Mouse (Mus musculus) midbrain, embryonic 12.5 days (tissue): ENCODE results near the gene Sft2d1. TPM values are rescaled to one million over a fixed set of nuclear protein-coding genes. Genes with fewer than 3 reads are reported as not detected.

Experiments
- ATAC-seq: fragments of 200-750 bp; cut with Nextera tagmentation; 2 replicates; pipeline ENCODE4 v1.8.0; 2017; ENCODE audit warnings: low read depth, moderate TSS enrichment, moderate library complexity; ENCODE audit not compliant: low FRiP score
- H3K27ac ChIP-seq: fragments of 300-500 bp; sonication (generic); replicated peaks from 2 replicates; pipeline ENCODE4 v1.5.1; 2016; ENCODE audit warnings: mild to moderate bottlenecking
- H3K27me3 ChIP-seq: fragments of 300-500 bp; sonication (generic); 2 replicates; pipeline ENCODE4 v1.6.1; 2016; ENCODE audit warnings: mild to moderate bottlenecking
- H3K36me3 ChIP-seq: fragments of 300-500 bp; sonication (generic); 2 replicates; pipeline ENCODE4 v1.6.1; 2016
- H3K4me1 ChIP-seq: fragments of 300-500 bp; sonication (generic); 2 replicates; pipeline ENCODE4 v1.6.1; 2016
- H3K4me2 ChIP-seq: fragments of 300-500 bp; sonication (generic); replicated peaks from 2 replicates; pipeline ENCODE4 v1.6.1; 2016; ENCODE audit warnings: mild to moderate bottlenecking, moderate library complexity
- H3K4me3 ChIP-seq: fragments of 300-500 bp; sonication (generic); 2 replicates; pipeline ENCODE4 v1.5.1; 2016; ENCODE audit warnings: mild to moderate bottlenecking
- H3K9ac ChIP-seq: fragments of 300-500 bp; sonication (generic); replicated peaks from 2 replicates; pipeline ENCODE4 v1.6.1; 2016; ENCODE audit warnings: mild to moderate bottlenecking, moderate library complexity
- H3K9me3 ChIP-seq: fragments of 300-500 bp; sonication (generic); 2 replicates; pipeline ENCODE4 v1.6.1; 2016; ENCODE audit warnings: mild to moderate bottlenecking
- WGBS: fragments of 180-500 bp; shearing (Covaris S2); methylation state at CpG from one replicate; pipeline ENCODE4 v1.1.7; 2016; 5-methylcytosine and 5-hydroxymethylcytosine counted together
- polyA plus RNA-seq: library from polyadenylated mRNA; unstranded; fragments of >200 nt; fragmentation: Nextera tagmentation; extraction: Ambion mirVana; gene quantifications from 2 replicates; pipeline ENCODE4 v1.2.1, GENCODE M21; 2016

The Sft2d1 gene
- polyA plus RNA-seq, 1 experiment from 2014 or later, result 104 TPM

- Histone ChIP-seq H3K9ac (no peak overlapping the region), H3K4me3 (no peak overlapping the region), H3K27me3 (no peaks in the 10 kb centered on the region), H3K4me1 (peaks cover 72% of the 10 kb centered on the region), H3K27ac (peak overlapping the region; percentile 98), H3K4me2 (peak overlapping the region; percentile 43), H3K9me3 (no peaks in the 10 kb centered on the region), H3K36me3 (no peaks in the 10 kb centered on the region)
- no peak for ATAC-seq
- WGBS, result 47% methylated on average over 2 of the region's 2 CpGs
Measured at GRCm38 (mm10) chr17:8369171-8369570, 58.3 kb downstream of the Sft2d1 start.

GRCm38 (mm10) chr17:8370634-8371229, 59.8 kb downstream of the Sft2d1 start:
- H3K4me1 ChIP-seq, result peaks cover 77% of the 10 kb centered on the region
- H3K27me3 ChIP-seq, result no peaks in the 10 kb centered on the region
- H3K36me3 ChIP-seq, result no peaks in the 10 kb centered on the region
- H3K9me3 ChIP-seq, result no peaks in the 10 kb centered on the region
- WGBS, result 19% methylated on average over 13 of the region's 13 CpGs
- H3K4me2 ChIP-seq, result 0 out of 2 replicates have a peak overlapping the region, but pooled peaks have one; percentile 11
- peak overlapping the region; percentile 31; the same call in 1 of the 2 replicates for H3K9ac ChIP-seq
- no peak overlapping the region for H3K4me3 ChIP-seq
- no peak for ATAC-seq
- peak overlapping the region; percentile 98 for H3K27ac ChIP-seq

GRCm38 (mm10) chr17:8371834-8372233, 60.9 kb downstream of the Sft2d1 start:
- peak; percentile 79 for ATAC-seq
- Histone ChIP-seq H3K4me3 (peak overlapping the region; percentile 38), H3K27me3 (no peaks in the 10 kb centered on the region), H3K27ac (peak overlapping the region; percentile 98), H3K36me3 (no peaks in the 10 kb centered on the region), H3K4me2 (peak overlapping the region; percentile 61), H3K4me1 (peaks cover 77% of the 10 kb centered on the region), H3K9me3 (no peaks in the 10 kb centered on the region), H3K9ac (peak overlapping the region; percentile 69)
- 0% methylated on average over 7 of the region's 7 CpGs for WGBS

- peak overlapping the region; percentile 61 for H3K4me2 ChIP-seq
- no peaks in the 10 kb centered on the region for H3K9me3 ChIP-seq
- peak overlapping the region; percentile 69 for H3K9ac ChIP-seq
- ATAC-seq, result peak; percentile 4; the same call in 1 of the 2 replicates
- H3K27ac ChIP-seq, result peak overlapping the region; percentile 98
- no peaks in the 10 kb centered on the region for H3K27me3 ChIP-seq
- H3K4me1 ChIP-seq, result peaks cover 71% of the 10 kb centered on the region
- WGBS, result 2% methylated on average over 18 of the region's 18 CpGs
- peak overlapping the region; percentile 38 for H3K4me3 ChIP-seq
- no peaks in the 10 kb centered on the region for H3K36me3 ChIP-seq
Measured at GRCm38 (mm10) chr17:8372286-8373046, 61.6 kb downstream of the Sft2d1 start.

Other genes starting within 250 kb of the Sft2d1 start
- gene Gm49673, start 163.3 kb upstream of the Sft2d1 start, polyA plus RNA-seq, result 0.26 TPM in 1 of 2 replicates, not detected in the other
- gene Rnaset2a, start 163.0 kb upstream of the Sft2d1 start, polyA plus RNA-seq, result 12.9 and 14.9 TPM in 2 replicates
- gene Fgfr1op, start 145.6 kb upstream of the Sft2d1 start, polyA plus RNA-seq, result 40.6 and 46.4 TPM in 2 replicates
- gene Ccr6, start 75.1 kb upstream of the Sft2d1 start, polyA plus RNA-seq, result not detected in 2 replicates
- gene Mpc1, start 28.2 kb upstream of the Sft2d1 start, polyA plus RNA-seq, result 116 TPM in 2 replicates
- 3.9 and 4.1 TPM in 2 replicates for gene Prr18, start 26.4 kb downstream of the Sft2d1 start, polyA plus RNA-seq
- gene T2, start 44.9 kb downstream of the Sft2d1 start, polyA plus RNA-seq, result 0.71 TPM in 1 of 2 replicates, not detected in the other
- gene T, start 123.3 kb downstream of the Sft2d1 start, polyA plus RNA-seq, result 0.54 and 0.64 TPM in 2 replicates
- 9.9 and 11.5 TPM in 2 replicates for gene Pde10a, start 214.3 kb downstream of the Sft2d1 start, polyA plus RNA-seq